Mouse (Mus musculus) kidney, adult 2 months (tissue): ENCODE results near the gene Atp12a.

Experiments used
- CTCF ChIP-seq: fragments of 200-500 bp; conservative IDR thresholded peaks from 2 replicates; pipeline ENCODE4 v1.5.1; 2011; ENCODE audit warnings: low read depth, mild to moderate bottlenecking, control low read depth, low read length, moderate library complexity, mixed read lengths; ENCODE audit not compliant: insufficient read depth, insufficient read length
- POLR2A ChIP-seq: fragments of 200-500 bp; IDR thresholded peaks from one replicate; pipeline ENCODE4 v1.6.1; 2011; ENCODE audit warnings: low read depth, low read length, control low read depth

GRCm38 (mm10) chr14:56356196-56356595 lies 8.7 kb upstream of the Atp12a start:
- TF ChIP-seq CTCF: no peak
- no peak for TF ChIP-seq POLR2A
